Mouse (Mus musculus) kidney, embryonic 16.5 days (tissue): ENCODE results near the gene Car12. TPM values are rescaled to one million over a fixed set of nuclear protein-coding genes. Genes with fewer than 3 reads are reported as not detected.
A peak's percentile ranks its signal among the peaks of the same experiment; 100 is the strongest.
"Not testable (repeated sequence)": the region's sequence is repeated elsewhere in the genome, so short reads cannot be mapped to it uniquely, and the experiment has no call there.

Experiments
- ATAC-seq: fragments of 200-750 bp; cut with Nextera tagmentation; 2 replicates; pipeline ENCODE4 v1.8.0; 2017; ENCODE audit warnings: moderate TSS enrichment; ENCODE audit not compliant: low FRiP score, low TSS enrichment
- H3K27ac ChIP-seq: fragments of 300-500 bp; sonication (generic); 2 replicates; pipeline ENCODE4 v1.5.1; 2014; ENCODE audit warnings: low read length
- H3K27me3 ChIP-seq: fragments of 300-500 bp; sonication (generic); 2 replicates; pipeline ENCODE4 v1.6.1; 2014; ENCODE audit warnings: low read length, control low read depth, mixed read lengths; ENCODE audit not compliant: insufficient read depth
- H3K36me3 ChIP-seq: fragments of 300-500 bp; sonication (generic); 2 replicates; pipeline ENCODE4 v1.6.1; 2014; ENCODE audit warnings: low read length, control low read depth, mixed read lengths; ENCODE audit not compliant: insufficient read depth
- H3K4me1 ChIP-seq: fragments of 300-500 bp; sonication (generic); 2 replicates; pipeline ENCODE4 v1.6.1; 2014; ENCODE audit warnings: low read length, control low read depth, mixed read lengths; ENCODE audit not compliant: insufficient read depth
- H3K4me2 ChIP-seq: fragments of 300-500 bp; sonication (generic); replicated peaks from 2 replicates; pipeline ENCODE4 v1.6.1; 2014; ENCODE audit warnings: low read depth, low read length
- H3K4me3 ChIP-seq: fragments of 300-500 bp; sonication (generic); 2 replicates; pipeline ENCODE4 v1.5.1; 2014; ENCODE audit warnings: mild to moderate bottlenecking, low read length
- H3K9ac ChIP-seq: fragments of 300-500 bp; sonication (generic); replicated peaks from 2 replicates; pipeline ENCODE4 v1.6.1; 2014; ENCODE audit warnings: low read length
- H3K9me3 ChIP-seq: fragments of 300-500 bp; sonication (generic); 2 replicates; pipeline ENCODE4 v1.6.1; 2016; ENCODE audit warnings: low read length, control low read depth
- WGBS: fragments of 180-500 bp; shearing (Covaris S2); extraction: QIAGEN DNeasy Blood & Tissue Kit; methylation state at CpG from one replicate; pipeline ENCODE4 v1.1.7; 2014; 5-methylcytosine and 5-hydroxymethylcytosine counted together
- polyA plus RNA-seq: library from polyadenylated mRNA; unstranded; fragments of >200 nt; fragmentation: Nextera tagmentation; extraction: Ambion mirVana; gene quantifications from 2 replicates; pipeline ENCODE4 v1.2.1, GENCODE M21; 2015

Car12 gene
- polyA plus RNA-seq, 1 experiment from 2014 or later = 30.7 TPM

- Histone ChIP-seq H3K4me1 (peaks cover 14% of the 10 kb centered on the region; the same call in 1 of the 2 replicates), H3K9me3 (no peaks in the 10 kb centered on the region), H3K4me3 (peak within 1 kb of the TSS; percentile 81), H3K27me3 (no peaks in the 10 kb centered on the region), H3K27ac (peak within 1 kb of the TSS; percentile 93), H3K9ac (peak within 1 kb of the TSS; percentile 79), H3K4me2 (peak within 1 kb of the TSS; percentile 94), H3K36me3 (no peaks in the 10 kb centered on the region)
- WGBS = under 1% methylated on average over 41 of the region's 42 CpGs
- ATAC-seq = peak; percentile 99
Observed at GRCm38 (mm10) chr9:66795464-66796324, 82.2 kb downstream of the Car12 start, which contains the start of gene Aph1b. Gene Aph1b (minus strand): TSS chr9:66795490.

- Histone ChIP-seq H3K4me3 (peak within 1 kb of the TSS; percentile 81), H3K9me3 (no peaks in the 10 kb centered on the region), H3K4me1 (peaks cover 14% of the 10 kb centered on the region; the same call in 1 of the 2 replicates), H3K36me3 (no peaks in the 10 kb centered on the region), H3K27ac (peak within 1 kb of the TSS; percentile 93; the same call in 1 of the 2 replicates), H3K4me2 (peak within 1 kb of the TSS; percentile 94), H3K27me3 (no peaks in the 10 kb centered on the region), H3K9ac (peak within 1 kb of the TSS; percentile 79)
- 80% methylated on average over 5 of the region's 5 CpGs for WGBS
- ATAC-seq = no peak
Observed at GRCm38 (mm10) chr9:66796739-66797138, 83.3 kb downstream of the Car12 start, which contains the start of gene Gm10647. Gene Gm10647 (plus strand): TSS chr9:66797039.

GRCm38 (mm10) chr9:66801947-66802346 lies 88.5 kb downstream of the Car12 start:
- no peak for ATAC-seq
- no peak overlapping the region for H3K4me3 ChIP-seq
- no peaks in the 10 kb centered on the region for H3K9me3 ChIP-seq
- H3K4me2 ChIP-seq = no peak overlapping the region
- H3K4me1 ChIP-seq = peaks cover 5% of the 10 kb centered on the region; the same call in 1 of the 2 replicates
- WGBS = 49% methylated on average over 12 of the region's 12 CpGs
- no peaks in the 10 kb centered on the region for H3K36me3 ChIP-seq
- H3K27me3 ChIP-seq = peaks cover 12% of the 10 kb centered on the region
- H3K9ac ChIP-seq = no peak overlapping the region
- no peak overlapping the region for H3K27ac ChIP-seq

GRCm38 (mm10) chr9:66805951-66806350 lies 92.5 kb downstream of the Car12 start:
- not testable (repeated sequence) for ATAC-seq, H3K27ac ChIP-seq, H3K36me3 ChIP-seq, H3K4me1 ChIP-seq, H3K9me3 ChIP-seq
- WGBS = 2% methylated on average over 30 of the region's 37 CpGs
- H3K27me3 ChIP-seq = peaks cover 19% of the 10 kb centered on the region
- H3K4me2 ChIP-seq = peak overlapping the region; percentile 51
- peak overlapping the region; percentile 33 for H3K4me3 ChIP-seq
- H3K9ac ChIP-seq = peak overlapping the region; percentile 50

GRCm38 (mm10) chr9:66813392-66813791 lies 99.9 kb downstream of the Car12 start:
- no peak for ATAC-seq
- Histone ChIP-seq H3K27ac (no peak overlapping the region), H3K9me3 (no peaks in the 10 kb centered on the region), H3K4me2 (no peak overlapping the region), H3K4me1 (no peaks in the 10 kb centered on the region), H3K27me3 (no peaks in the 10 kb centered on the region), H3K4me3 (no peak overlapping the region), H3K36me3 (no peaks in the 10 kb centered on the region), H3K9ac (no peak overlapping the region)
- WGBS = 49% methylated on average over 2 of the region's 2 CpGs

Other genes with a start within 250 kb of the Car12 start
- 2.8 and 6.5 TPM in 2 replicates for gene Fbxl22, start 199.1 kb upstream of the Car12 start, polyA plus RNA-seq
- 62.4 and 67.1 TPM in 2 replicates for gene Usp3, start 120.5 kb upstream of the Car12 start, polyA plus RNA-seq
- gene Aph1b, start 81.8 kb downstream of the Car12 start, polyA plus RNA-seq = 11.3 and 12.0 TPM in 2 replicates
- gene Gm10647, start 83.4 kb downstream of the Car12 start, polyA plus RNA-seq = 0.71 and 1.2 TPM in 2 replicates
- 11.5 and 11.7 TPM in 2 replicates for gene Aph1c, start 121.0 kb downstream of the Car12 start, polyA plus RNA-seq
- 27.0 and 27.8 TPM in 2 replicates for gene Rab8b, start 206.0 kb downstream of the Car12 start, polyA plus RNA-seq
- 585 and 609 TPM in 2 replicates for gene Rps27l, start 232.4 kb downstream of the Car12 start, polyA plus RNA-seq